Mouse (Mus musculus) central nervous system, embryonic 14 days (tissue): ENCODE measurements around the gene AU022751. TPM values are rescaled to one million over a fixed set of nuclear protein-coding genes. Genes with fewer than 3 reads are reported as not detected.

ENCODE experiments used
- polyA plus RNA-seq: library from polyadenylated mRNA; depleted of rRNA; stranded (reverse); fragments of >200 nt; gene quantifications from 2 replicates; pipeline ENCODE4 v1.2.3, GENCODE M21; 2012; rRNA removed

AU022751 gene
- 0.36 and 0.38 TPM in 2 replicates for polyA plus RNA-seq

GRCm38 (mm10) chrX:6082954-6083680, at the start of gene AU022751:
Gene AU022751 (minus strand): TSS chrX:6083419.

GRCm38 (mm10) chrX:6047066-6047935, 35.9 kb downstream of the AU022751 start, which contains the start of gene Nudt11:
Gene Nudt11 (plus strand): TSS chrX:6047453.

Other genes starting within 250 kb of the AU022751 start
- 25.4 and 31.7 TPM in 2 replicates for gene Nudt11, start 36.0 kb downstream of the AU022751 start, polyA plus RNA-seq
- gene Nudt10, start 89.6 kb upstream of the AU022751 start, polyA plus RNA-seq = 28.8 and 32.4 TPM in 2 replicates
- 0.14 and 0.25 TPM in 2 replicates for gene Bmp15, start 237.3 kb upstream of the AU022751 start, polyA plus RNA-seq